Mouse (Mus musculus) lung, postnatal 0 days (tissue): Measurements from ENCODE around the gene Raver1.

Experiments used
- CTCF ChIP-seq: IDR thresholded peaks from 2 replicates; pipeline ENCODE4 v1.5.1; 2016; ENCODE audit warnings: antibody characterized with exemption, mild to moderate bottlenecking
- EP300 ChIP-seq: IDR thresholded peaks from 2 replicates; pipeline ENCODE4 v1.6.1; 2016; ENCODE audit warnings: antibody characterized with exemption, mild to moderate bottlenecking, control low read depth

DNA sequence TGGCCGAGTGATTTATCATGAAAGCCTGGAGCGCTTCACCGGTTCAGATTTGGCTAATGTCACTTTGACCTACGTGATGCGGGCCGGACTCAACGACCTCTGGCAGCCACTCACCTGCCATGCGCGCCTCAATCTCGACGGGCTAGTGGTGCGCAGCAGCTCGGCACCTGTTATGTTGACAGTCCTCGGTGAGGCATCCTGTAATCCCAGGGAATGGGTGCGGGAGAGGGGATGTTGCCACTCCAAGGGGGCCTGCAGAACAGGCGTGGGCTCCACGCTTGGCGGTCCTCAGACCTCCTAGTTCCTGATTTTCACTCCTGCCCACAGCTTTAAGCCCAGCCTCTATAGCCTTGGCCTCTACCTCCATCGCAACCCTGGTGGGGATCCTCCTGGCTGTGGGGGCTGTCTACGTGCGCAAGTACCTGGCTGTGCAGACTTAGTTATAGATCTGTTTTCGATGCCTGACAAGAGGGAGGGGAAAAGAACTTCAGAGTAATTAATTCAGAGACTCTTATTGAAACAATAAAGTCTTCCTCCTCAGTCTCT, 61.7 kb downstream of the Raver1 start:
- no peak for TF ChIP-seq CTCF
- TF ChIP-seq EP300: no peak
